Mouse (Mus musculus): ENCODE results near the gene Rfx7. TPM values are rescaled to one million over a fixed set of nuclear protein-coding genes. Genes with fewer than 3 reads are reported as not detected.
A peak's percentile ranks its signal among the peaks of the same experiment; 100 is the strongest.
"Not testable (repeated sequence)": the region's sequence is repeated elsewhere in the genome, so short reads cannot be mapped to it uniquely, and the experiment has no call there.

Rfx7 gene
- polyA plus RNA-seq, 1 experiment: 33.6 TPM

DNA sequence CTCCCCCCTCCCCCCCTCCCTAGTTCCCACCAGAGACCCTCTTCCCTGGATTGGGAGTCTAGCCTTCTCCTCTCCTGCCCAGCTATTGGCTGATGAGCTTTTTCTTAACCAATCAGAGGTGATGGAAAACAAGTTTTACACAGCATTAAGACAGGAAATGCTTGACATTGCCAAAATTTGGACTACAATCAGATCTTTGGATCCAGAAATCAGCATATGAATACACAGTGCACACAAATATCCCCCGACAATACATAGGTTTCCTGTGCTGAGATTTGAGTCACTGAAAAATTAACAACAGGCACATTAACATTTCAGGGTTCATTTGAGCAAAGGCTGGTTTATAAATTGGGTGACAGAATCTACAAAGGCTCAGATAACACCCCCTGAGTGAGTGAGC lies 125.7 kb downstream of the Rfx7 start:
- TF ChIP-seq POLR2A (IDR thresholded peaks at IDR 0.05; ENCODE audit: low read depth, low read length) (no peak), CTCF (IDR thresholded peaks at IDR 0.05; ENCODE audit: borderline replicate concordance, insufficient read depth, low read length) (no peak)
- Histone ChIP-seq H3K4me1 (ENCODE audit: control insufficient read depth, insufficient read depth, low read length) (peaks cover 6% of the 10 kb centered on the region), H3K27ac (ENCODE audit: insufficient read depth, low read length) (no peak overlapping the region), H3K4me3 (ENCODE audit: insufficient read depth, low read length) (no peak overlapping the region)

DNA sequence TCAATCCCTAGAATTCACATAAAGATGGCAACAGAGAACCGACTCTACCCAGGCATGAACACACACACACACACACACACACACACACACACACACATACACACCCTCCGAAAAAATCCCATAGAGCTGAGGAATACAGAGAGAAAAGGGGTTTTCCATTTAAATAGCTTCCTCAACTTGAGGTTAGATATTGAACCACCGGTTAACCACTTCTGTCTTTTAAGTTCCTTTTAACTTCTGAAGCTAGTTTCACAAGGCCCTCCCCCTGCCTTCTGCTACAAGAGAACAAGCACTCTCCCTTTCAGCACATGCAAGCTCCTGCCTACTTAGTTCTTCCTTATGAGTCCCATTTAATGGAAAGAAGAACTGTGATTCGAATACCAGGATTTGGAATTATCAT lies 128.1 kb downstream of the Rfx7 start:
- H3K4me1 ChIP-seq (ENCODE audit: control insufficient read depth, insufficient read depth, low read length): no peaks in the 10 kb centered on the region
- TF ChIP-seq POLR2A (IDR thresholded peaks at IDR 0.05; ENCODE audit: low read depth, low read length): no peak
- no peak for TF ChIP-seq CTCF (IDR thresholded peaks at IDR 0.05; ENCODE audit: borderline replicate concordance, insufficient read depth, low read length)
- H3K27ac ChIP-seq (ENCODE audit: insufficient read depth, low read length): no peak overlapping the region
- H3K4me3 ChIP-seq (ENCODE audit: insufficient read depth, low read length): no peak overlapping the region

- peak overlapping the region; percentile 52; the same call in 1 of the 2 replicates for H3K27ac ChIP-seq (ENCODE audit: insufficient read depth, low read length)
- peaks cover 5% of the 10 kb centered on the region for H3K4me1 ChIP-seq (ENCODE audit: control insufficient read depth, insufficient read depth, low read length)
- H3K4me3 ChIP-seq (ENCODE audit: insufficient read depth, low read length): no peak overlapping the region
- TF ChIP-seq CTCF (IDR thresholded peaks at IDR 0.05; ENCODE audit: borderline replicate concordance, insufficient read depth, low read length) (no peak), POLR2A (IDR thresholded peaks at IDR 0.05; ENCODE audit: low read depth, low read length) (no peak)
These were observed 128.9 kb downstream of the Rfx7 start for GRCm38 (mm10) chr9:72660911-72661310.

DNA sequence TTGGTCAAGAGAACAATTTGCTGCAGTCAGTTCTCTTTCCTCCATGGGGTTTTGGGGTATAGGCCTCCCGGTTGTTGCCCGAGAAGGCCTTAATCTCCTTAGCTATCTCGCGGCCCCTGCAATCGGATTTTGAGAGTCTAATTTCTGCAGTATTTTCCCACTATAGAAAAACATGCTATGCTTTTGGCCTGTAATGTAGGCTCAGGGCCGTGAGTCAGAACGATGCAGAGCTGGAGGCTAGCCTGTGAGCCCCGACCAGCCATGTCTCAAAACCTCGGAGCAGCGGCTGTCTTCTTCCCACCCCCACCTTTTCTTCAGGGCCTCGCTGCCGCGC lies 129.5 kb downstream of the Rfx7 start:
- peak overlapping the region; percentile 18 for H3K4me3 ChIP-seq (ENCODE audit: insufficient read depth, low read length)
- TF ChIP-seq POLR2A (IDR thresholded peaks at IDR 0.05; ENCODE audit: low read depth, low read length): peak; percentile 69
- no peak for TF ChIP-seq CTCF (IDR thresholded peaks at IDR 0.05; ENCODE audit: borderline replicate concordance, insufficient read depth, low read length)
- H3K4me1 ChIP-seq (ENCODE audit: control insufficient read depth, insufficient read depth, low read length): peaks cover 5% of the 10 kb centered on the region

DNA sequence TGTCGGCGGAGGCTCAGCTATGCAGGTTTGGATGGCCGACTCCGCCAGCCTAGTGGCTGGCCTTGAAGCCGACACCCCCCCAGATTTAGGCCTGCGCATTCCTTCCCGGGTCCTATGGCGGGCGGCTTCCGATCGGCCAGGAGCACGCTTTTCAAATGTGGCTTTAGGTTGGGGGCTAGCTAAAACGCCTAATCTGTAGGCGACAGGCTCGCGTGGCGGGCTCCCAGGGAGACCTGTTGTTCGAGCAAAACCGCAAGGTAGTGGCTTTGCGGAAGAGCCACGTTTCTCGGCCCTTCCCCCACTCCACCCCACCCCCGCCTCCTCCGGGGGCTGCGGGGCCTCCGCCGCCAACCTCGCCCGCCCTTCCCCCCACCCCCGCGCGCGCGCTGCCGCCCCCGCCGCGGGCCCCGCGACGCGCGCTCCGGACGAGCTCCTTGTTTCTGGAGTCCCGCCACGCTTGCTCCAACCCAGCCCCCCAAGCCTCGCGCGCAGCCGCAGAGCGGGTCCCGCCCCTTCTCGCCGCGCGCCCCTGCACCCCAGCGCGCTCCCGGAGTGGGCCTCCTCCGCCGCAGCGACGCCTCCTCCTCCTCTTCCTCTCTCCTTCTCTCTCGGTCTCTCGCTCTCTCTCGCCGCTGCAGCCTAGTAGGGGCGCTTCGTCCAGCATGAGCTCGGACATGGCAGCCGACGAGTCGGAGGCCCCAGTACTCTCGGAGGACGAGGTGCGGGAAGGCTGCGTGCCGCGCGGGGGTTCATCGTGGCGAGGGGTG lies 130.0 kb downstream of the Rfx7 start, which contains the start of gene Nedd4:
Gene Nedd4, plus strand, starts transcription at position 452 of the 767 bp plus-strand sequence.
- peaks cover 8% of the 10 kb centered on the region for H3K4me1 ChIP-seq (ENCODE audit: control insufficient read depth, insufficient read depth, low read length)
- peak within 1 kb of the TSS; percentile 95 for H3K27ac ChIP-seq (ENCODE audit: insufficient read depth, low read length)
- no peak for TF ChIP-seq CTCF (IDR thresholded peaks at IDR 0.05; ENCODE audit: borderline replicate concordance, insufficient read depth, low read length)
- peak; percentile 95 for TF ChIP-seq POLR2A (IDR thresholded peaks at IDR 0.05; ENCODE audit: low read depth, low read length)
- H3K4me3 ChIP-seq (ENCODE audit: insufficient read depth, low read length): peak within 1 kb of the TSS; percentile 96

More for the DNA sequence above, 129.5 kb downstream of the Rfx7 start:
- peak overlapping the region; percentile 88 for H3K27ac ChIP-seq (ENCODE audit: insufficient read depth, low read length)

- peak overlapping the region; percentile 96 for H3K4me3 ChIP-seq (ENCODE audit: insufficient read depth, low read length)
- H3K4me1 ChIP-seq (ENCODE audit: control insufficient read depth, insufficient read depth, low read length): peaks cover 9% of the 10 kb centered on the region
- TF ChIP-seq POLR2A (IDR thresholded peaks at IDR 0.05; ENCODE audit: low read depth, low read length) (peak; percentile 94), CTCF (IDR thresholded peaks at IDR 0.05; ENCODE audit: borderline replicate concordance, insufficient read depth, low read length) (no peak)
- H3K27ac ChIP-seq (ENCODE audit: insufficient read depth, low read length): peak overlapping the region; percentile 95
These were observed 130.9 kb downstream of the Rfx7 start for GRCm38 (mm10) chr9:72662691-72663533.

- H3K27ac ChIP-seq (ENCODE audit: insufficient read depth, low read length): peak overlapping the region; percentile 95
- TF ChIP-seq POLR2A (IDR thresholded peaks at IDR 0.05; ENCODE audit: low read depth, low read length): no peak
- no peak for TF ChIP-seq CTCF (IDR thresholded peaks at IDR 0.05; ENCODE audit: borderline replicate concordance, insufficient read depth, low read length)
- H3K4me1 ChIP-seq (ENCODE audit: control insufficient read depth, insufficient read depth, low read length): peaks cover 9% of the 10 kb centered on the region
- H3K4me3 ChIP-seq (ENCODE audit: insufficient read depth, low read length): peak overlapping the region; percentile 96
These were observed 131.5 kb downstream of the Rfx7 start for GRCm38 (mm10) chr9:72663534-72663918.

GRCm38 (mm10) chr9:72664409-72665351 lies 132.6 kb downstream of the Rfx7 start:
- Histone ChIP-seq H3K4me1 (ENCODE audit: control insufficient read depth, insufficient read depth, low read length) (peaks cover 11% of the 10 kb centered on the region), H3K4me3 (ENCODE audit: insufficient read depth, low read length) (peak overlapping the region; percentile 96), H3K27ac (ENCODE audit: insufficient read depth, low read length) (peak overlapping the region; percentile 95)
- TF ChIP-seq CTCF (IDR thresholded peaks at IDR 0.05; ENCODE audit: borderline replicate concordance, insufficient read depth, low read length): no peak
- TF ChIP-seq POLR2A (IDR thresholded peaks at IDR 0.05; ENCODE audit: low read depth, low read length): peak; percentile 35; the same call in 1 of the 2 replicates

DNA sequence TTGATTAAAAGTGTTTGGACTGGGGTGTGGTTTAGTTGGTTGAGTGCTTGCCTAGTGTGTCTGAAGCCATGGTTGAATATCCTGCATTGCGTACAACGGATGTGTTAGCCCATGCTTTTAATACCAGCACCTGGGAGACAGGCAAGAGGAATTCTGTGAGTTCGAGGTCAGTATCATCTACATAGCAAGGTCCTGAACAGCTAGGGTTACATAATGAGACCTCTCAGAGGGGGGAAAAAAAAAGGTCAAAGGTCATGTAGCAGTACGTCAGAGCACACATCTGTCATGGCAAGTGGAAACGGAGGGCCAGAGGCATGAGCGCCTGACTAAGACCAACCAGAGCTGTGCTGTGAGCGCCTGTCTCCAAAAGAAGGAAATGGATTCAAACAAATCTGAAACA lies 133.5 kb downstream of the Rfx7 start:
- H3K4me1 ChIP-seq (ENCODE audit: control insufficient read depth, insufficient read depth, low read length): peaks cover 13% of the 10 kb centered on the region

DNA sequence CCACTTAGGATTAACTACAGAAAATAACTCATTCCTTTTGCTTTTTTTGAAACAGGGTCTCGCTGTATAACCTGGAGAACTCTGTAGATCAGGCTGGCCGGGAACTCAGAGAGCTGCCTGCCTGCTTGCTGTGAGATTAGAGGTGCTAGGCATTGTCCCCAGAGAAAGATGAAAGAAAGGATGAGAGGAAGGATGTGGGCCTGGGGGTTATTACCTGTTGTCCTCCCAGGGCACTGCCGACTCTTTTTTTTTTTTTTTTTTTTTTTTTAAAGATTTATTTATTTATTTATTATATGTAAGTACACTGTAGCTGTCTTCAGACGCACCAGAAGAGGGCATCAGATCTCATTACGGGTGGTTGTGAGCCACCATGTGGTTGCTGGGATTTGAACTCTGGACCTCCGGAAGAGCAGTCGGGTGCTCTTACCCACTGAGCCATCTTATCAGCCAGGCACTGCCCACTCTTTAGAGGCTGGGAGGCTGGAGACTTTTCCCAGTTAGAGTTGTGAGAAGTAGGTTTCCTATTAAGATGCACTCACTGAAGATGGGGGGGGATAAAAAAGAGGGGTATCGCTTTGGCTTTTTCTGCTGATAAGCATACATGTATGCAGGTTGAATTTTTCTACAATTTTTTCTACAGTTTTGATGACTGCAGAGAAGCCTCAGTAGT lies 134.4 kb downstream of the Rfx7 start:
- not testable (repeated sequence) for H3K4me3 ChIP-seq (ENCODE audit: insufficient read depth, low read length); H3K27ac ChIP-seq (ENCODE audit: insufficient read depth, low read length)
- peaks cover 13% of the 10 kb centered on the region for H3K4me1 ChIP-seq (ENCODE audit: control insufficient read depth, insufficient read depth, low read length)

More for the DNA sequence above, 133.5 kb downstream of the Rfx7 start:
- Histone ChIP-seq H3K27ac (ENCODE audit: insufficient read depth, low read length) (no peak overlapping the region; the same call in 1 of the 2 replicates), H3K4me3 (ENCODE audit: insufficient read depth, low read length) (peak overlapping the region; percentile 21; the same call in 1 of the 2 replicates)
- no peak for TF ChIP-seq CTCF (IDR thresholded peaks at IDR 0.05; ENCODE audit: borderline replicate concordance, insufficient read depth, low read length)
- no peak for TF ChIP-seq POLR2A (IDR thresholded peaks at IDR 0.05; ENCODE audit: low read depth, low read length)

All from embryonic fibroblast, embryonic 13.5 days (primary cell).